Mouse (Mus musculus) kidney, postnatal 0 days (tissue): Measurements from ENCODE around the gene Itga10. TPM values are rescaled to one million over a fixed set of nuclear protein-coding genes. Genes with fewer than 3 reads are reported as not detected.

ENCODE experiments used
- ATAC-seq: fragments of 200-750 bp; cut with Nextera tagmentation; replicated peaks from 2 replicates; pipeline ENCODE4 v1.8.0; 2017; ENCODE audit warnings: low read depth, moderate number of reproducible peaks, moderate TSS enrichment, moderate library complexity; ENCODE audit not compliant: low FRiP score
- DNase-seq: peaks from one replicate; pipeline ENCODE4 v3.0.0-alpha.2; 2016; ENCODE audit warnings: low spot score
- H3K27ac ChIP-seq: fragments of 300-500 bp; sonication (generic); 2 replicates; pipeline ENCODE4 v1.5.1; 2014; ENCODE audit warnings: mild to moderate bottlenecking
- H3K27me3 ChIP-seq: fragments of 300-500 bp; sonication (generic); 2 replicates; pipeline ENCODE4 v1.6.1; 2014; ENCODE audit warnings: low read length, mixed read lengths; ENCODE audit not compliant: insufficient read depth
- H3K36me3 ChIP-seq: fragments of 300-500 bp; sonication (generic); 2 replicates; pipeline ENCODE4 v1.6.1; 2014; ENCODE audit warnings: low read length, mixed read lengths; ENCODE audit not compliant: insufficient read depth
- H3K4me1 ChIP-seq: fragments of 300-500 bp; sonication (generic); replicated peaks from 2 replicates; pipeline ENCODE4 v1.6.1; 2014; ENCODE audit warnings: antibody characterized with exemption, low read length, mixed read lengths; ENCODE audit not compliant: insufficient read depth
- H3K4me2 ChIP-seq: fragments of 300-500 bp; sonication (generic); 2 replicates; pipeline ENCODE4 v1.6.1; 2014; ENCODE audit warnings: mild to moderate bottlenecking, low read length, moderate library complexity, mixed read lengths
- H3K4me3 ChIP-seq: fragments of 300-500 bp; sonication (generic); replicated peaks from 2 replicates; pipeline ENCODE4 v1.5.1; 2014; ENCODE audit warnings: low read depth, low read length
- H3K9ac ChIP-seq: fragments of 300-500 bp; sonication (generic); 2 replicates; pipeline ENCODE4 v1.6.1; 2014; ENCODE audit warnings: low read depth, low read length
- H3K9me3 ChIP-seq: fragments of 300-500 bp; sonication (generic); replicated peaks from 2 replicates; pipeline ENCODE4 v1.6.1; 2016; ENCODE audit warnings: low read length, inconsistent platforms, mixed read lengths
- CTCF ChIP-seq: IDR thresholded peaks from 2 replicates; pipeline ENCODE4 v1.5.1; 2016; ENCODE audit warnings: antibody characterized with exemption, low read depth, mild to moderate bottlenecking, moderate library complexity
- WGBS: fragments of 180-500 bp; shearing (Covaris S2); extraction: QIAGEN DNeasy Blood & Tissue Kit; methylation state at CpG from one replicate; pipeline ENCODE4 v1.1.7; 2014; 5-methylcytosine and 5-hydroxymethylcytosine counted together
- polyA plus RNA-seq: library from polyadenylated mRNA; unstranded; fragments of >200 nt; fragmentation: Nextera tagmentation; extraction: Ambion mirVana; gene quantifications from 2 replicates; pipeline ENCODE4 v1.2.1, GENCODE M21; 2015

Gene Itga10
- polyA plus RNA-seq, 1 experiment from 2014 or later = 0.59 TPM

DNA sequence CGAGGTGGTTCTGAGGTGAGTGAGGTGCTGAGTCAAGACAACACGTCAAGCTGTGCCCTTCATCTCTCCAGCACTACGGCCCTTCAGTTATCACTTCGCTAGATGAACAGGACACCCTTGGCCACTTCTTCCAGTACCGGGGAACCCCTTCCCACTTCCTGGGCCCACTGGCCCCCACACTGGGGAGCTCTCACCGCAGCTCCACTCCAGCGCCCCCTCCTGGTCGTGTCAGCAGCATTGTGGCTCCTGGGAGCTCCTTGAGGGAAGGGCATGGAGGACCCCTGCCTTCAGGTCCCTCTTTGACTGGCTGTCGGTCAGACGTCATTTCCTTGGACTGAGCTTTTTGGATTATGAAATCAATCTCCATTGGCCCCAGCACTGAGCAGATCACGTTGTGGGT, 59.4 kb downstream of the Itga10 start:
- Histone ChIP-seq H3K4me3 (no peak overlapping the region), H3K27me3 (no peaks in the 10 kb centered on the region), H3K4me1 (no peaks in the 10 kb centered on the region), H3K9ac (no peak overlapping the region), H3K9me3 (no peaks in the 10 kb centered on the region), H3K4me2 (no peak overlapping the region), H3K36me3 (peaks cover 26% of the 10 kb centered on the region), H3K27ac (no peak overlapping the region)
- DNase-seq (no peak), ATAC-seq (no peak)
- 71% methylated on average over 11 of the region's 11 CpGs for WGBS
- peak; percentile 57 for TF ChIP-seq CTCF

DNA sequence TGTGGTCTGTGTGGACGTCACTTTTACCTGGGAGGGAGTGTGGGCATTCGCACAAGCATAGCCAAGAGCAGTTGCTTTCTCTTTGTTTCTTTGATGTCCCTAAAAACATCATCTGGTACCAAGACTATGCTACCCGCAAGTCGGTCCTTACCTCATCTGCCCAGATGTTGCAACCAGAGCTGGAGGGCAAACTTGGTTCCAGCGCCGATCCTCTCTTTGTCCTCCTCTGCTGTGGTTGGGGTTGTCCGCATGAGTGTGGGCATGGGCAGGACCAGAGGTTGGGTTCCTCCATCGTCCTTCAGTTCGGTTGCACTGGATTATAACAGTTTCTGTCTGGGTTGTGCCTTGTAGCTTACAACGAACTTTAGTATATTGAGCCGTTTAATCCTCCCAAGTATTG, 60.8 kb downstream of the Itga10 start:
- H3K4me3 ChIP-seq = no peak overlapping the region
- no peak overlapping the region for H3K27ac ChIP-seq
- no peak for TF ChIP-seq CTCF
- H3K4me2 ChIP-seq = no peak overlapping the region
- 84% methylated on average over 11 of the region's 11 CpGs for WGBS
- ATAC-seq (no peak), DNase-seq (no peak)
- no peaks in the 10 kb centered on the region for H3K27me3 ChIP-seq
- H3K4me1 ChIP-seq = no peaks in the 10 kb centered on the region
- H3K36me3 ChIP-seq = peaks cover 35% of the 10 kb centered on the region
- no peaks in the 10 kb centered on the region for H3K9me3 ChIP-seq
- no peak overlapping the region for H3K9ac ChIP-seq

DNA sequence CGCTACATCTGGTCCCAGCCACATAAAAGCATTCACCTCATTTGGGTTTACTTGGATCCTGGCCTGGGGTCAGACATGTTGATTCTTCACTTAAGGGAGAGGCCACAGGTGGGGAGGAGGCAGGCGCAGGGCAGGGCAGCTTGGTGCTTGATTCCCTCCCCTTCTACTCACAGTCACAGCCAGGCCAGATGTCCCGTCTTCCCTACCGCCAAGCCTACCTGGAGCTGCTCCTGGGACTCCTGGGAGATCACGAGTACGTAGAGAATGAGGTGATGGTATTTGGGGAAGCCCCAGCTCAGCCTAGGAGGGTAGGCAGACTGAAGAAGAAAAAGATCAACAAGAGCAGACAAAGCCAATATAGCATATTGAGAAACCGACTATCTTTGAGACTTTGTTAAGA, 61.6 kb downstream of the Itga10 start:
- Histone ChIP-seq H3K9ac (no peak overlapping the region), H3K4me2 (no peak overlapping the region), H3K36me3 (peaks cover 31% of the 10 kb centered on the region), H3K27me3 (no peaks in the 10 kb centered on the region), H3K4me3 (no peak overlapping the region), H3K9me3 (no peaks in the 10 kb centered on the region), H3K27ac (no peak overlapping the region), H3K4me1 (no peaks in the 10 kb centered on the region)
- TF ChIP-seq CTCF = no peak
- DNase-seq (no peak), ATAC-seq (no peak)
- 73% methylated on average over 7 of the region's 7 CpGs for WGBS

DNA sequence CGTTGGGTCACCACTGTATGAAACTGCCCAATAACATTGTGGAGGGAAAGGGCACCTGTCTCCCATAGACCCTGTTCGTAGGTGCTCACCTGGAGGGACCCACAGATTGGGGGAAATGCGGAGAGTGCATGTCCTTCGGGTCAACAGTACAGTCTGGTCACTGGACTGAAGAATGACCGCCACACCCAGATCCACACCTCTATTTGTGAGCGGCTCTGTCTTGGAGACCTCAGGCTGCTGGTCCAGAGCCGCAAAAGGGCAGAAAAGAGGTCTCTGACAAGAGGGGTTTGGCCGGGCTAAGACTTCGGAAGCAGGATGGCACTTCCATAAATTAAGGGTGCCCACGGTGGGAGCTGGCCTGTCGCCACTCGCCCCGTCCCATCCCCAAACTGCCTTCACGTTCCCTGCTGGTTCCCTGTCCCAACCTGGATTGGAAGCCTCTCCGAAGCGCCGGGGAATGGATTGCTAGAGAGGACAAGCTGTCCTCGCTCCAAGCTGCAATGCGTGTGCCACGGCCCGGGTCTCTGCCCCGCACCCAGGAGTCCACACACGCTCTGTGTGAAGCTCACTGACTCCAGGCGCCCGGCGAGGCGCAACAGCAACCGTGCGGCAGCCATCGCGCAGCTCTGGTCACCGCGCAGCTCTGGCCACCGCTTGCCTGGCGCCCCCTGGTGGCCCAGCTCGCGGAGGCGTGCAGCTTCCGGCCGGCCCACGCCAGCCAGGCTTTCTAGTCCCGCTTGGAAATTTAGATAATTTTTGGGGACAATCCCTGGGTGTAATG, 62.7 kb downstream of the Itga10 start, which contains the start of gene Nudt17:
Nudt17 (minus strand) TSS at position 660 of the 781 bp plus-strand sequence.
- Histone ChIP-seq H3K36me3 (peaks cover 40% of the 10 kb centered on the region), H3K4me1 (no peaks in the 10 kb centered on the region), H3K27me3 (no peaks in the 10 kb centered on the region), H3K9me3 (no peaks in the 10 kb centered on the region), H3K4me2 (peak within 1 kb of the TSS; percentile 91), H3K9ac (peak within 1 kb of the TSS; percentile 63), H3K4me3 (peak within 1 kb of the TSS; percentile 43), H3K27ac (no peak within 1 kb of the TSS)
- TF ChIP-seq CTCF = peak; percentile 98
- WGBS = 4% methylated on average over 42 of the region's 42 CpGs
- peak; percentile 86 for DNase-seq
- ATAC-seq = peak; percentile 79

DNA sequence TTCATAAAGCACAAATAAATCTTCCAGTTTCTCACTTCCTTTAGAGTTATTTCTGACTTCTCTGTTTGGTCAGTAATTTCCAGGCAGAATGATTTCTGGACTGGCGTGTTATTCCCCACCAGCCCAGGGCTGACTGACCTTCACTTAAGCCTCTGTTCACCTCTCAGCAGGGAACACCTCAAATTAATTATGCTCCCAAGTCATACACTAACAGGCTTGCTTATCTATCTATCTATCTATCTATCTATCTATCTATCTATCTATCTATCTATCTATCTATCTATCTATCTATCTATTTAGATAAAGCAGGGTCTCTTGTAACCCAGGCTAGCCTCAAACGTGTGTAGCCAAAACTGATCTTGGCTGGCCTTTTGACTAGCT, 63.3 kb downstream of the Itga10 start:
- WGBS = 62% methylated on average over 2 of the region's 2 CpGs

More for the DNA sequence above, 63.3 kb downstream of the Itga10 start:
- Histone ChIP-seq H3K4me2 (peak overlapping the region; percentile 91), H3K36me3 (peaks cover 40% of the 10 kb centered on the region), H3K27ac (no peak overlapping the region), H3K9ac (no peak overlapping the region), H3K27me3 (no peaks in the 10 kb centered on the region), H3K4me3 (no peak overlapping the region), H3K4me1 (no peaks in the 10 kb centered on the region), H3K9me3 (no peaks in the 10 kb centered on the region)
- no peak for DNase-seq
- TF ChIP-seq CTCF = no peak
- no peak for ATAC-seq

Other genes starting within 250 kb of the Itga10 start
- gene BC107364, start 193.3 kb upstream of the Itga10 start, polyA plus RNA-seq = 0.40 and 0.51 TPM in 2 replicates
- 0.07 and 0.10 TPM in 2 replicates for gene Hfe2, start 120.4 kb upstream of the Itga10 start, polyA plus RNA-seq
- 241 and 254 TPM in 2 replicates for gene Txnip, start 87.6 kb upstream of the Itga10 start, polyA plus RNA-seq
- gene Gm16253, start 68.6 kb upstream of the Itga10 start, polyA plus RNA-seq = not detected in 2 replicates
- gene Polr3gl, start 51.4 kb upstream of the Itga10 start, polyA plus RNA-seq = 26.0 and 28.2 TPM in 2 replicates
- gene Ankrd34a, start 48.9 kb upstream of the Itga10 start, polyA plus RNA-seq = 1.2 and 1.3 TPM in 2 replicates
- gene Lix1l, start 44.4 kb upstream of the Itga10 start, polyA plus RNA-seq = 4.9 and 5.2 TPM in 2 replicates
- 100 and 111 TPM in 2 replicates for gene Rbm8a, start 15.7 kb upstream of the Itga10 start, polyA plus RNA-seq
- 69.4 and 70.1 TPM in 2 replicates for gene Pex11b, start 10.2 kb upstream of the Itga10 start, polyA plus RNA-seq
- 0.06 TPM in 1 of 2 replicates, not detected in the other for gene Gm42957, start 10.1 kb upstream of the Itga10 start, polyA plus RNA-seq
- gene Ankrd35, start 24.5 kb downstream of the Itga10 start, polyA plus RNA-seq = 1.0 and 1.3 TPM in 2 replicates
- 38.7 and 39.1 TPM in 2 replicates for gene Pias3, start 50.8 kb downstream of the Itga10 start, polyA plus RNA-seq
- gene Nudt17, start 63.0 kb downstream of the Itga10 start, polyA plus RNA-seq = 8.2 and 9.5 TPM in 2 replicates
- gene Polr3c, start 82.0 kb downstream of the Itga10 start, polyA plus RNA-seq = 25.3 and 29.8 TPM in 2 replicates
- 59.0 and 59.2 TPM in 2 replicates for gene Rnf115, start 82.1 kb downstream of the Itga10 start, polyA plus RNA-seq
- 322 and 401 TPM in 2 replicates for gene Pdzk1, start 183.7 kb downstream of the Itga10 start, polyA plus RNA-seq
- 0.06 and 0.09 TPM in 2 replicates for gene Cd160, start 183.8 kb downstream of the Itga10 start, polyA plus RNA-seq